Mouse (Mus musculus) lung, postnatal 14 days (tissue): ENCODE measurements around the gene Rnf182.

Experiments used
- DNase-seq: peaks from one replicate; pipeline ENCODE4 v3.0.0; 2021

Gene Rnf182

GRCm38 (mm10) chr13:43704533-43705116 is 89.1 kb downstream of the Rnf182 start:
- DNase-seq, result no peak

- no peak for DNase-seq
Observed at GRCm38 (mm10) chr13:43706387-43706786, 90.9 kb downstream of the Rnf182 start.

GRCm38 (mm10) chr13:43709529-43709928 is 94.0 kb downstream of the Rnf182 start:
- DNase-seq, result no peak

- no peak for DNase-seq
Observed at GRCm38 (mm10) chr13:43711708-43712314, 96.3 kb downstream of the Rnf182 start.

- no peak for DNase-seq
Observed at GRCm38 (mm10) chr13:43714741-43715140, 99.2 kb downstream of the Rnf182 start.

- no peak for DNase-seq
Observed at GRCm38 (mm10) chr13:43715466-43715865, 100.0 kb downstream of the Rnf182 start.

GRCm38 (mm10) chr13:43716514-43717036 is 101.1 kb downstream of the Rnf182 start:
- no peak for DNase-seq

- no peak for DNase-seq
Observed at GRCm38 (mm10) chr13:43718173-43718572, 102.7 kb downstream of the Rnf182 start.

- DNase-seq, result no peak
Observed at GRCm38 (mm10) chr13:43720496-43720895, 105.0 kb downstream of the Rnf182 start.
